Mouse (Mus musculus) intestine, embryonic 16.5 days (tissue): ENCODE measurements around the gene Ugt2a3. TPM values are rescaled to one million over a fixed set of nuclear protein-coding genes. Genes with fewer than 3 reads are reported as not detected.
"Not testable (repeated sequence)": the region's sequence is repeated elsewhere in the genome, so short reads cannot be mapped to it uniquely, and the experiment has no call there.

Experiments used
- ATAC-seq: fragments of 200-750 bp; cut with Nextera tagmentation; 2 replicates; pipeline ENCODE4 v1.8.0; 2017; ENCODE audit warnings: moderate TSS enrichment, moderate library complexity
- H3K27ac ChIP-seq: fragments of 300-500 bp; sonication (generic); 2 replicates; pipeline ENCODE4 v1.5.1; 2014; ENCODE audit warnings: mild to moderate bottlenecking, low read length
- H3K27me3 ChIP-seq: fragments of 300-500 bp; sonication (generic); replicated peaks from 2 replicates; pipeline ENCODE4 v1.6.1; 2014; ENCODE audit warnings: low read length, control low read depth, mixed read lengths; ENCODE audit not compliant: control insufficient read depth, insufficient read depth
- H3K36me3 ChIP-seq: fragments of 300-500 bp; sonication (generic); 2 replicates; pipeline ENCODE4 v1.6.1; 2014; ENCODE audit warnings: low read length, control low read depth; ENCODE audit not compliant: control insufficient read depth, insufficient read depth
- H3K4me1 ChIP-seq: fragments of 300-500 bp; sonication (generic); 2 replicates; pipeline ENCODE4 v1.6.1; 2014; ENCODE audit warnings: low read length, control low read depth, mixed read lengths; ENCODE audit not compliant: control insufficient read depth, insufficient read depth
- H3K4me2 ChIP-seq: fragments of 300-500 bp; sonication (generic); 2 replicates; pipeline ENCODE4 v1.6.1; 2014; ENCODE audit warnings: low read depth, low read length, control low read depth
- H3K4me3 ChIP-seq: fragments of 300-500 bp; sonication (generic); 2 replicates; pipeline ENCODE4 v1.5.1; 2014; ENCODE audit warnings: mild to moderate bottlenecking, low read length
- H3K9ac ChIP-seq: fragments of 300-500 bp; sonication (generic); 2 replicates; pipeline ENCODE4 v1.6.1; 2014; ENCODE audit warnings: low read depth, low read length
- H3K9me3 ChIP-seq: fragments of 300-500 bp; sonication (generic); 2 replicates; pipeline ENCODE4 v1.6.1; 2016; ENCODE audit warnings: low read length, control low read depth; ENCODE audit not compliant: control insufficient read depth
- WGBS: fragments of 180-500 bp; shearing (Covaris S2); extraction: QIAGEN DNeasy Blood & Tissue Kit; methylation state at CpG from one replicate; pipeline ENCODE4 v1.1.7; 2014; 5-methylcytosine and 5-hydroxymethylcytosine counted together
- polyA plus RNA-seq: library from polyadenylated mRNA; unstranded; fragments of >200 nt; fragmentation: Nextera tagmentation; extraction: Ambion mirVana; gene quantifications from 2 replicates; pipeline ENCODE4 v1.2.1, GENCODE M21; 2015

The Ugt2a3 gene
- 4.8 and 6.1 TPM in 2 replicates for polyA plus RNA-seq

GRCm38 (mm10) chr5:87336961-87337697 lies at the start of gene Ugt2a3:
TSS of gene Ugt2a3 (minus strand) at chr5:87337195.
- no peaks in the 10 kb centered on the region for H3K9me3 ChIP-seq
- peak; percentile 84 for ATAC-seq
- 0 out of 2 replicates have a peak within 1 kb of the TSS, but pooled peaks have one; percentile 1 for H3K4me2 ChIP-seq
- no peaks in the 10 kb centered on the region for H3K36me3 ChIP-seq
- no peak within 1 kb of the TSS; the same call in 1 of the 2 replicates for H3K4me3 ChIP-seq
- H3K4me1 ChIP-seq = no peaks in the 10 kb centered on the region
- WGBS = 55% methylated on average over 11 of the region's 11 CpGs
- H3K27ac ChIP-seq = peak within 1 kb of the TSS; percentile 64
- H3K9ac ChIP-seq = no peak within 1 kb of the TSS
- H3K27me3 ChIP-seq = no peaks in the 10 kb centered on the region

GRCm38 (mm10) chr5:87380234-87380633 lies 43.2 kb upstream of the Ugt2a3 start:
- H3K9ac ChIP-seq = no peak overlapping the region
- peak overlapping the region; percentile 84 for H3K27ac ChIP-seq
- H3K4me3 ChIP-seq = no peak overlapping the region
- H3K9me3 ChIP-seq = no peaks in the 10 kb centered on the region
- peak; percentile 93 for ATAC-seq
- no peaks in the 10 kb centered on the region for H3K27me3 ChIP-seq
- no peak overlapping the region for H3K4me2 ChIP-seq
- no peaks in the 10 kb centered on the region for H3K36me3 ChIP-seq
- WGBS = 55% methylated on average over 2 of the region's 2 CpGs
- H3K4me1 ChIP-seq = no peaks in the 10 kb centered on the region

- Histone ChIP-seq H3K27me3 (no peaks in the 10 kb centered on the region), H3K27ac (peak overlapping the region; percentile 84), H3K36me3 (no peaks in the 10 kb centered on the region), H3K9me3 (no peaks in the 10 kb centered on the region), H3K9ac (no peak overlapping the region), H3K4me3 (no peak overlapping the region), H3K4me1 (no peaks in the 10 kb centered on the region), H3K4me2 (no peak overlapping the region)
- peak; percentile 94 for ATAC-seq
These were observed 42.8 kb upstream of the Ugt2a3 start for GRCm38 (mm10) chr5:87379825-87380224.

GRCm38 (mm10) chr5:87375874-87376383 lies 38.9 kb upstream of the Ugt2a3 start:
- Histone ChIP-seq H3K4me1 (no peaks in the 10 kb centered on the region), H3K36me3 (no peaks in the 10 kb centered on the region), H3K27me3 (no peaks in the 10 kb centered on the region), H3K9me3 (no peaks in the 10 kb centered on the region), H3K4me2 (no peak overlapping the region), H3K9ac (no peak overlapping the region), H3K27ac (no peak overlapping the region), H3K4me3 (no peak overlapping the region)
- no peak for ATAC-seq
- WGBS = 87% methylated on average over 3 of the region's 3 CpGs

DNA sequence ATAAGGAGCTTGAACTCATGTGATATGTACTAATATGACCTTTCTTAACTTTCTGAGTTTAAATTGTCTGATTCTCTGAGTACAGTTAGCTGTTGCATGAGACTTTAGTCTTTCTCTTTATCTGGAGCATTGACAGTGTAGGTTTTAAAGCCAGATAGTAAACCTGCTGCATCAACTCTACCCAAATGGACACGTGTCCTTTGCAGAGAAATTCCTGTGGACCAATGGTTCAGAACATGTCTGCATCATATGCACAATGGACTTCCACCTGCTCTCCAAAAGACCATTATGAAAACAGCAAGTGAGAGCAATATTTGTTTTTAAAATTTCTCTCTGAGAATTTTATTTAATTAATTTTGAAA lies 36.5 kb upstream of the Ugt2a3 start:
- WGBS = 41% methylated on average over 1 of the region's 1 CpGs

GRCm38 (mm10) chr5:87372788-87373501 lies 36.0 kb upstream of the Ugt2a3 start:
- H3K4me2 ChIP-seq, H3K36me3 ChIP-seq, H3K27me3 ChIP-seq, H3K4me3 ChIP-seq, H3K9ac ChIP-seq, H3K4me1 ChIP-seq, H3K9me3 ChIP-seq: not testable (repeated sequence)
- WGBS = 37% methylated on average over 4 of the region's 4 CpGs
- H3K27ac ChIP-seq = peak overlapping the region; percentile 54
- peak; percentile 98 for ATAC-seq

More for the DNA sequence above, 36.5 kb upstream of the Ugt2a3 start:
- Histone ChIP-seq H3K9me3 (no peaks in the 10 kb centered on the region), H3K36me3 (no peaks in the 10 kb centered on the region), H3K4me3 (no peak overlapping the region), H3K9ac (no peak overlapping the region), H3K4me1 (no peaks in the 10 kb centered on the region), H3K27me3 (no peaks in the 10 kb centered on the region), H3K4me2 (no peak overlapping the region), H3K27ac (no peak overlapping the region)
- ATAC-seq = no peak; the same call in 1 of the 2 replicates

DNA sequence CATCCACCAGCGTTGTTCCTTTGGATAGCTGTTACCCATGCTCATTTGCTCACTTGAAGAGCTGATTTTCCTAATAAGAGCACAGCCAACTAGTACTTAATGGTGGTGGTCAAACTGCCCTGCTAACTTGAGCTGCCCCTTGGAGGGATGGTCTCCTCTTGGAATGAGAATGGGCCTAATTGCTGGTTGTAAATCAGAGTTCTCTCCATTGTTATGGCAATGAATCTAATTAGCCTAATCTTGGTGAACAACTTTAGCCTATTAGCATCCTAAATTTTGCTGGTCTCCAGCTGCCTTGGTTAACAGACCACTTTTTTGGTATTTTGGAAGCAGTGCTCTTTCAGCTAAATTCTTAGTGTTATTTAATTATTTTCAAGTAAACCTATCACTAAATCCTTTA lies 13.4 kb upstream of the Ugt2a3 start:
- no peak overlapping the region for H3K4me2 ChIP-seq
- 38% methylated on average over 1 of the region's 1 CpGs for WGBS
- no peak overlapping the region for H3K27ac ChIP-seq
- no peaks in the 10 kb centered on the region for H3K4me1 ChIP-seq
- no peaks in the 10 kb centered on the region for H3K36me3 ChIP-seq
- H3K9ac ChIP-seq = no peak overlapping the region
- H3K27me3 ChIP-seq = no peaks in the 10 kb centered on the region
- ATAC-seq = no peak
- no peak overlapping the region for H3K4me3 ChIP-seq
- H3K9me3 ChIP-seq = no peaks in the 10 kb centered on the region

GRCm38 (mm10) chr5:87349150-87349549 lies 12.2 kb upstream of the Ugt2a3 start:
- 58% methylated on average over 1 of the region's 1 CpGs for whole genome bisulfite sequencing
- not testable (repeated sequence) for H3K4me1 ChIP-seq, H3K9me3 ChIP-seq, H3K27ac ChIP-seq, H3K36me3 ChIP-seq, H3K9ac ChIP-seq, H3K27me3 ChIP-seq, H3K4me2 ChIP-seq, H3K4me3 ChIP-seq
- peak; percentile 64 for ATAC-seq

DNA sequence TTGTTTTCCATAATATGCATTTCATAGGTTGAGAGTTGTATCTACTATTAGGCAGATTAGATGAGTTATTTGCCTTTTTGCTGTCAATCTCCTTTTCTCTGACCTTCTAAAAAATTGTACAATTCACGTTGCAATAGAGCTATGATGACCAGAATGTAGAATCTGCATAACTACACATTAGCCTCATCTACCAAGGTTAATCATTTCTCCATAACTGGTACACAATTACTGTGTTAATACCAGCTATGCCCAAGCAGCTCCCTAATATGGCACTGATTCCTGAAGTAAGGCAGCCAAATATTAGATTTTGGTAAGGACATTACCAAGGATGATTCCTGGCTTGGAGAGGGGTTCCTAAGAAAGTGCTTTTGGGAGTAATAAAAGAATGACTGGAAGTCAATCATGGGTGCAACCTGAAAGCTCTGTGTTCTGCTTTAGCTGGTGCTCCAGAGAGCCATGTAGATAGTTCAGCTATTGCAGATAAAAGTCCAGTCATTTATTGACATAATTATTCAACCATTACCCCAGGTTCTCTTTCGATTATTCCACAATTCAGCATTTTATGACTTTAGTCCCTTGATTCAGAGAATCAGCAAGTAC lies 10.6 kb upstream of the Ugt2a3 start:
- not testable (repeated sequence) for H3K36me3 ChIP-seq, H3K4me1 ChIP-seq, H3K4me3 ChIP-seq, H3K9ac ChIP-seq, H3K9me3 ChIP-seq, H3K4me2 ChIP-seq, H3K27me3 ChIP-seq
- H3K27ac ChIP-seq = peak overlapping the region; percentile 48; the same call in 1 of the 2 replicates
- ATAC-seq = peak; percentile 88
- 55% methylated on average over 2 of the region's 2 CpGs for WGBS
